Mouse (Mus musculus) E14TG2a.4 (cell line): Measurements from ENCODE around the gene T2.

Experiments used
- CTCF ChIP-seq: conservative IDR thresholded peaks from 2 replicates; pipeline ENCODE4 v1.5.1; 2014; ENCODE audit warnings: low read length
- NANOG ChIP-seq: IDR thresholded peaks from 2 replicates; pipeline ENCODE4 v1.6.1; 2014; ENCODE audit warnings: borderline replicate concordance, low read length, mixed read lengths
- POU5F1 ChIP-seq: IDR thresholded peaks from 2 replicates; pipeline ENCODE4 v1.6.1; 2014; ENCODE audit warnings: low read length, borderline replicate concordance

GRCm38 (mm10) chr17:8436184-8436583 is 80.4 kb downstream of the T2 start:
- TF ChIP-seq CTCF (no peak), NANOG (no peak), POU5F1 (no peak)
